Mouse (Mus musculus) liver, adult 2 months (tissue): ENCODE data around the gene Btn2a2.

ENCODE experiments used
- CTCF ChIP-seq: fragments of 200-500 bp; IDR thresholded peaks from 2 replicates; pipeline ENCODE4 v1.5.1; 2011; ENCODE audit warnings: low read depth, low read length, control low read depth
- POLR2A ChIP-seq: fragments of 200-500 bp; IDR thresholded peaks from 2 replicates; pipeline ENCODE4 v1.6.1; 2011; ENCODE audit warnings: low read length, control low read depth; ENCODE audit not compliant: insufficient read depth; ENCODE audit errors: extremely low read depth

GRCm38 (mm10) chr13:23448758-23449157 lies 39.9 kb downstream of the Btn2a2 start:
- TF ChIP-seq CTCF (no peak), POLR2A (no peak)
